Mouse (Mus musculus) cerebellum, postnatal 25 days (tissue): ENCODE data around the gene Olfr1313.
"Not testable (repeated sequence)": the region's sequence is repeated elsewhere in the genome, so short reads cannot be mapped to it uniquely, and the experiment has no call there.

Experiments
- DNase-seq, 2 experiments: peaks; one replicate each; pipeline ENCODE4 v3.0.0; 2021; ENCODE audit warnings: mixed read lengths in 2 of 2

Olfr1313 gene

DNA sequence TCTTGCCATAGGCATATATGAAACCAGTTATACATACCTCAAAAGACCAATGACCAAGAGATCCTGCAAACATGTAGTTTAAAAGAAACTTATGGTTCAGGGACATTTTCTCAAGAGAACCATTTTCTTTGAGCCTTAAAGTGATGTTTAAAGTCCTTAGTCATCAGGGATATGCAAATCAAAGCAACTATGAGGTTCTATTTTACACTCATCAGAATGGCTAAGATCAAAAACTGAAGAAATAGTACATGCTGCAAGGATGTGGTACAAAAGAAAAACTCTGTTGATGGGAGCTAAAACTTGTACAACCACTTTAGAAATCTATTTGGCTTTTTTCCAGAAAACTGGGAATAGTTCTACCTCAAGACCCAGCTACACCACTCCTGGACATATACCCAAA, at the start of gene Olfr1313:
Olfr1313 (minus strand) TSS at position 101 of the 400 bp plus-strand sequence.
- DNase-seq, result no peak

DNA sequence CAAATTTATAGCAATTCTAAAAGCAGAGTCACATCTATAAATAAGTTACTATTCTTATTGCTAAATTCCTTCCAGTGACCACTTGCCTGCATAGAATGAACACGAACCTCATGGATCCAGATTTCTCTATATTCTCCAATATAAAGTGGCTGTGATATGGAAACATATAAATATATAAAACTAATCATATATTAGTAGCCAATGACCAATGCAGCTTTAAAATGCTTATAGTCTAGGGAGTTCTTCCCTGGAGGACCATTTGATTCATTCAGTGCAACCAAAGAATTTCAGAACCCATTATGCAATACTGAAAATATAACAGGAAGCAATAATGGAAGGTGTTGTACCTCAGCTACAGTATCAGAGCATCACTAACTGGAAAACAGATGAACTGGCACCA, 37.7 kb upstream of the Olfr1313 start, which contains the start of gene Olfr1315-ps1:
Olfr1315-ps1 (minus strand) TSS at position 101 of the 400 bp plus-strand sequence.
- no peak for DNase-seq

DNA sequence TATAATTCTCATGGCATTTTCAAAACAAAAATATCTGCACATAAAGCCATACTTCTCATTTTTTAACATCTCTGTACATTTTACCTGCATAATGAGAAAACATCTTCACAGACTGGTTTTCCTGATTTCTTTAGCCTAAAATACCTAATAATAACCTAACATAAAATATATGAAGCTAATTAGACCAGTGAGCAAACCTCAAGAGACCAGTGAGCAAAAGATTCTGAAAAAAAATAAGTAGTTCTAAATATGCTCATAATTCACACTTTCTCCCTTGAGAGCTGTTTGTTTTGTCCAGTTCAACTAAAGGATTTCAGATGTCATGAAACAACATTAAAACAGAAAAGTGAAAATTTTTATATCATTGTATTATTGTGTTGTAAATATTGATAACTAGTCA, 19.0 kb upstream of the Olfr1313 start, which contains the start of gene Olfr1314:
Olfr1314 (minus strand) TSS at position 101 of the 400 bp plus-strand sequence.
- no peak for DNase-seq

DNA sequence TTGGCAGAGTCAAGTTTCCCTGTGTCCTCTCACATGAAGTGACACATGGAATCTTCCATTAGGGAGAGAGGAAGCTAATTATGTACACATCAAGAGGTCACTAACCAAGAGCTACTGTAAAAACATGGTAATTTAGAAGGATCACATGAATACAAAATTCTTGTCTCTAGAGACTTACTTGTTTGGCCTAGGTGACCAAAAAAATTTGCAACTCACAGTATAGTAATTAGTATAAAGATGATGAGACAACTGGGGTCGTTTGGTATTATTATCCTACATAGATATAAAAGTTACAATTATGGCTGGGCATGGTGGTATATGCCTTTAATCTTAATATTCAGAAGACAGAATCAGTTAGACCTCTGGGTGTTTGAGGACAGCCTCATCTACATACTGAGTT, 27.5 kb downstream of the Olfr1313 start, which contains the start of gene Olfr1312:
Olfr1312 (minus strand) TSS at position 101 of the 400 bp plus-strand sequence.
- DNase-seq, result no peak

DNA sequence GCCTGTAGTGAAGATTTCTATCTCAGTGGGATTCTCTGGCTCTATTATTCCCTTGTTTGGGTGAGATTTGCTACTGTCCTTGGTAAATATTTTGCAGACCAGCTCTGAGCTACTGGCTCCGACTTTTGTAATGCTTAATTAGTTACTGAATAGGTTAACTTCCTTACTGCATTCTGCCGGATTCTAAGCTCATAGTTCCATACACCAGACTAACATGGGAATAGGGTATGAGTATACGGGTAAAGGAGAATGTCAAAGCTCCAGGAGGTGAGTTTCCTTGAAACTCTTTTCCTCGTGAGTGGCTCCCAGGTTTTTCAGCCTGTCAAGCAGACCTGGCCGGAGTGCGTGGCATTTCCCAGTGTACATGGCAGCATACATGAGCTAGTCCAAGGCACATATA, 50.7 kb downstream of the Olfr1313 start:
- not testable (repeated sequence) for DNase-seq

DNA sequence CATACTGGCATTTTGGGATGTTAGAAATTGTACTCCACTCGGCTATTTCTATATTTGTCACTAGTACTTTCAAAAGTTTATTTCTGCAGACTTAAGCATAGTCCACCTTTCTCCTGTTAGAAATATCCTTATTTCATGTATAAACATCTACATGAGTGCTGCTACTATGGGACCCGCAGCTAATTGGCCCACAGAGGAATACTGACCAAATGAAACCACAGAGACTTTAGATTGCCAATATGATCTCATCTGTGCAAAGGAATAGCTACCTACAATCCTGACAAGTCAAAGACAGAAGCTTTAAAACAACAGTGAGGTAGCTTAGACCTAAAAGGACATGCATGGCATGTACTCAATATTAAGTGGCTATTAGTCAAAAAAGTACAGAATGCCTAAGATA, 53.3 kb downstream of the Olfr1313 start, which contains the start of gene Olfr1311:
Olfr1311 (minus strand) TSS at position 101 of the 400 bp plus-strand sequence.
- no peak for DNase-seq
